20 mouse cellular contexts compared by ENCODE assay signal in genomic region chr17:6125441-6125840, GRCm38 (mm10).
"Had no signal": no experiment of that assay in that cellular context is flagged by ENCODE, and none has a peak within 500 bp of the region (broad histone marks: within the 10 kb centered on the region; RNA-seq: fewer than 3 reads in every experiment).

No protein-coding gene starts in this region.

- H3K4me1 ChIP-seq: midbrain, embryonic 12.5 days; midbrain, embryonic 15.5 days; neural tube, embryonic 13.5 days; stomach, embryonic 15.5 days had no signal

- H3K9me3 ChIP-seq: midbrain, embryonic 10.5 days; midbrain, embryonic 12.5 days; midbrain, embryonic 15.5 days; neural tube, embryonic 13.5 days; neural tube, embryonic 15.5 days; stomach, embryonic 15.5 days had no signal

- DNase-seq: lung, adult 18-20 months; lung, embryonic 14.5 days; lung, postnatal 10 days; lung, postnatal 4 days; retina, postnatal 1 day; right cerebral cortex, adult 18-20 months; right cerebral cortex, postnatal 25 days; right cerebral cortex, postnatal 4 days; spleen, adult 18-20 months; thymus, adult 2 months; thymus, postnatal 25 days; thymus, postnatal 4 days had no signal

- H3K27ac ChIP-seq: midbrain, embryonic 10.5 days; midbrain, embryonic 12.5 days; midbrain, embryonic 15.5 days; neural tube, embryonic 13.5 days; neural tube, embryonic 15.5 days; stomach, embryonic 15.5 days; stomach, postnatal 0 days had no signal

- H3K4me3 ChIP-seq: midbrain, embryonic 10.5 days; midbrain, embryonic 12.5 days; midbrain, embryonic 15.5 days; myocyte; neural tube, embryonic 13.5 days; neural tube, embryonic 15.5 days; stomach, embryonic 15.5 days had no signal

- H3K4me2 ChIP-seq: lung, embryonic 14.5 days; midbrain, embryonic 12.5 days; midbrain, embryonic 15.5 days; neural tube, embryonic 13.5 days; neural tube, embryonic 15.5 days; stomach, embryonic 15.5 days had no signal

- ATAC-seq: midbrain, embryonic 15.5 days had no signal

- H3K27me3 ChIP-seq: midbrain, embryonic 12.5 days; midbrain, embryonic 15.5 days; neural tube, embryonic 13.5 days; neural tube, embryonic 15.5 days; stomach, embryonic 15.5 days had no signal

- H3K9ac ChIP-seq: lung, embryonic 14.5 days; midbrain, embryonic 12.5 days; midbrain, embryonic 15.5 days; neural tube, embryonic 13.5 days; neural tube, embryonic 15.5 days; stomach, embryonic 15.5 days had no signal
